Mouse (Mus musculus) retina, postnatal 7 days (tissue): ENCODE measurements around the gene Elavl3.
"Not testable (repeated sequence)": the region's sequence is repeated elsewhere in the genome, so short reads cannot be mapped to it uniquely, and the experiment has no call there.

ENCODE experiments used
- DNase-seq: peaks from one replicate; pipeline ENCODE4 v3.0.0-alpha.2; 2012; ENCODE audit warnings: low read depth, low spot score

Elavl3 gene

GRCm38 (mm10) chr9:22051958-22052254 lies at the start of gene Elavl3:
Elavl3 (minus strand) TSS chr9:22052023.
- no peak for DNase-seq

DNA sequence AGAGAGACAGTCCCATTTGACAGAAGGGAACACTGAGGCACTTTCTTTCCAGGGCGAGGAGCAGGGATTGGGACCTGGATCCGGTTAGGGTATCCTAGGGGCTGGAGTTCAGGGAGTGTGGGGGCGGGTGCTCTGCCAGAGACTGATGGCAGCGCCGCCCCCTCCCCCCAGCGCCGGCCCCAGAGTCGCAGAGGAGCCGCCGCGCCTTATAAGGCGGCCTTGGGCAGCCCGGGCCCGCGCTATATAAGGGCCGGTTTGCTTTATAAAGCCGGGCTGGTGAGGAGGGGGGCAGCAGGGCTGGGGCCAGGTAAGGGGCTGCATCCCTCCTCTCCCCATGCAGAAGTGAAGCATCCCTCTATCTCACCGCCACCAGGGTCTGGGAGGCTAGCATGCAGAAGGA lies 48.1 kb upstream of the Elavl3 start:
- no peak for DNase-seq

DNA sequence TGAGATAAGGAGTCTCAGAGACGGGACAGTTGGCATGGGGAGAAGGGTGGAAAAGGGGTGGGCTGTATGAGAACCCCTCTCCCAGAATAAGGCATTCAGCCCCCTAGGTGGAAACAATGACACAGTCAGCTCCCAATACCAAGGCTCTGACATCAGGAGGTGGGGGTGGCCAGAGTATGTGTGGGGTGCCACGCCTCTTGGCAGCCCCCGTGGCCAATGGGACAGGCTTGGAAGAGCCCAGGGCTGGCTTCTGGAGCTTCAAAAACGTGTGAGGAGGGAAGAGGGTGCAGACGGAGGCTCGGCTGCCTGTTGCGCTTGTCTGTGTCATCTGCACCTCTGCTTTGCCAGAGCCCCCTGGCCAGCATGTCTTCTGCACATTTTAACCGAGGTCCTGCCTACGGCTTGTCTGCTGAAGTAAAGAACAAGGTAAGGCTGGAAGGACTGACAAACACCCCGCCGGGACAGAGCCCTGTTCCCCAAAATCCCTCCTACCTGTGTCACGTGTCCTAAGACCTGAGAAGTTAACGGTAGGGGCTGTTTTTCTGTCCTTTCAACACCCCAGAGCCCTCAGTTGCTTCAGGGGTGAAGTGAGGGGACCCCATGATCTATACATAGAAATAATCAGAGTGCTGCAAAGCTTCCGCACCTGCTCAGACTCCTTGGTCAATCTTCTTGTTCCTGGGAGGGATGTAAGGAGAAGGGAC lies 47.3 kb upstream of the Elavl3 start, which contains the start of gene Cnn1:
Gene Cnn1 (plus strand): TSS at position 224 of the 704 bp plus-strand sequence.
- no peak for DNase-seq

- DNase-seq: peak; percentile 32
These were observed 44.1 kb upstream of the Elavl3 start for GRCm38 (mm10) chr9:22095854-22096307.

- no peak for DNase-seq
These were observed 40.9 kb upstream of the Elavl3 start for GRCm38 (mm10) chr9:22092746-22093145.

- no peak for DNase-seq
These were observed 38.2 kb upstream of the Elavl3 start for GRCm38 (mm10) chr9:22089986-22090385.

GRCm38 (mm10) chr9:22089281-22089680 lies 37.5 kb upstream of the Elavl3 start:
- DNase-seq: no peak

GRCm38 (mm10) chr9:22087034-22087618 lies 35.3 kb upstream of the Elavl3 start:
- no peak for DNase-seq

GRCm38 (mm10) chr9:22086012-22086411 lies 34.2 kb upstream of the Elavl3 start:
- DNase-seq: no peak

DNA sequence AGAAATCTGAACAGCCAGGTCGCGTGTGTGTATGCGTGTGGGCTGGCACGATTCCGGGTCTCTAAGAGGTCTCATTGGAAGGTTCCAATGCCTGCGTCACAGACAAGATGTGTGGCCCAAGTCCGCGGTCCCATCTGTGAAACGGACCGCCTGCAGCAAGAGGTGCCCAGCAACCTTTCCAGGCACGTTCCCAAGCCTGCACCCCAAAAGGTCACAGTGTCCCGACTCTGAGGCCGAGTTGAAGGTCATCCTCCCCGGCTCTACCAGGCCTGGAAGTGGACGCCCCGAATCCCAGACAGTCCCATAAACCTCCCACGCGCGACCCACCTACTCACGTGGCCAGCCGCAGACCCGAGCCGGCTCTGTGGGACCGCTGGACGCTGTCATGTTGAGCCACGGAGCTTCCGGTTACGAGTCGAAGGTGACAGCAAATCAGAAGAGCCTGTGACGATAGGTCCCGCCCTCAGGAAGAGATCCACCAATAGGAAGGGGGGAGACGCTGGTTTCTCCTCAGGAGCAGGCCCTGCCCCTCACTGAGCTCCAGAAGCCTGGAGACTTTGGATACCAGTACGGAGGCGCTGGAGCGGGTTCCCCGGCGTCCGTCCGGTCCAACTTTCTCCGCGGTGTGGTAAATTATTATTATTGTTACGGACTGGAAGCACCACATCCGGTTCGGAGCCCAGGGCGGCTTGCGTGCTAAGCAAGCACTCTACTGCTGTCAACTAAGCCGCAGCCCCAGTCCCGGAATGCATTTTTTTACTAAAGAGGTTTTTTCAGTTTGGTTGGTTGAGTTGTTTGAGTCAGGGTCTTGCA lies 33.4 kb upstream of the Elavl3 start, which contains the start of gene Ecsit:
Gene Ecsit (minus strand): TSS at position 417 of the 813 bp plus-strand sequence.
- peak; percentile 91 for DNase-seq

DNA sequence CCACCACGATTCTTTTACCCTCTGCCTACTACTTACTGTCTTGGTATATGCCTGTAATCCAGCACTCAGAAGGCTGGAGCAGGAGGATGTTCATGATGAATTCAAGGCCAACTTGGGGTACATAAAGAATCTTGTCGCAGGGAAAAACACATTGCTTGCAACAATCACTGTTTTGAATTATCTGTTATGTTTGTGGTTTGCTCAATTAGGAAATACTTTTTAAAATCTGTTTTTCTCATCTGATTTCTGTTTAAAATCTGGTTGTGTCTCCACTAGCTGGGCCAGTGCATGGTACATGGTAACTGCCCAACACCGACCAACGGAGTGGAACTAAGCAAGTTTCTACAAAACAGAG lies 32.8 kb upstream of the Elavl3 start:
- DNase-seq: no peak

DNA sequence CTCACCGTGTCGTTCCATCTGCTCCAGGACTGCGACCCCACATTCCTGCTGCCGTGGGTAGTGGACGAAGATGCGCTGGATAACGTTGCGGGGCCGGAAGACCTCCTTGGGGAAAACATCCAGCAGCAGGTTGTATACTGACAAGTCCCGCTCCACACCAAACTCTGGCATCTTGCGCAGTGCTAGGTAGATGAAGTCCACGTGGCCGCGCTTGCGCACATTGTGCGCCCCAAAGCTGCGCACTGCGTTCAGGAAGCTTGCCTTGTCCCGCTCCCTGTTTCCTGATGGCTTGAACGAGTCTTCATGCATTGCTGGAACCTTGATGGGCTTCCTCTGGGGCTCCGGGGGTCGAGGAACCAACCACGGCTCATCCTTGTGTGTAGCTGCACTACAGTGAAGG lies 24.4 kb upstream of the Elavl3 start:
- DNase-seq: no peak

GRCm38 (mm10) chr9:22075778-22076177 lies 24.0 kb upstream of the Elavl3 start:
- DNase-seq: not testable (repeated sequence)

GRCm38 (mm10) chr9:22072276-22072675 lies 20.5 kb upstream of the Elavl3 start:
- no peak for DNase-seq

DNA sequence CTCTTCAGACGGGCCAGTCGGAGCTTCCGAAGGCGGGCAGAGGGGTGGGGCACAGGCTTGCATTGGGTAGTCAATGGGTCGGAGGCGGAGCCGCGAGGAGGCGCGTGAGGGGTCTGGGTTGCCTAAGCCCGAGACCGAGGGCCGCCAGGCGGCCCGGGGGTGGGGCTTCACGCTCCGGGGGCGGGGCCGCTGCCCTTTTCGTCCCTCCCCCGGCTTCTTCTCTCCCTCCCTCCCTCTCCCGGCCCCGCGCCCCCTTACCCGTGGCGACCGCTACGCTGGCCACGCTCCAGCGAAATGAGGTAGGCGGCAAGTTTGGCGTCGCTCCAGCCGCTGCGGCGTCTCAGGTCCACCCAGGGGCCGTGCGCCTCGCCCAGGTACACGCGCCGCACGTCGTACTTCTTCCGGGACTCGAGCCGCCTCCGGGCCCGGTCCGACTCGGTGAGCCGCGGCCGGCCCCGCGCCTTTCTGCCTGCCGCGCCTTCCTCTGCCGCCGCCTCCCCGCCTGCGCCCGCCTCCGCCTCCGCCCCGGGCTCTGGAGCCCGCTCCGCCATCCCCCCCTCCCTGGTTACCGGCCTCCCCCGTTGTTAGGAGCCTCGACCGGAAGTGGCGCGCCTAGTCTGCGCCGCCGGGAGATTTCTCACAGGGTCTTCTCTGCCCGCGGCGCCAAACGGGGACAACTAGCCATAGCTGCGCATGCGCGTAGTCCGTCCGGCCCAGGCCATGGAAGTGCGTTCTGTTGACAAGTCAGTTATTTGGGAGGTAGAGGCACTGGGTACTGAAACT lies 19.2 kb upstream of the Elavl3 start, which contains the start of the genes Gm49318 and Zfp653:
Gene Gm49318 (minus strand): TSS at position 469 of the 783 bp plus-strand sequence.
Gene Zfp653 (minus strand): TSS at position 586 of the 783 bp plus-strand sequence.
- peak; percentile 96 for DNase-seq

GRCm38 (mm10) chr9:22069881-22070553 lies 18.2 kb upstream of the Elavl3 start:
- DNase-seq: no peak

DNA sequence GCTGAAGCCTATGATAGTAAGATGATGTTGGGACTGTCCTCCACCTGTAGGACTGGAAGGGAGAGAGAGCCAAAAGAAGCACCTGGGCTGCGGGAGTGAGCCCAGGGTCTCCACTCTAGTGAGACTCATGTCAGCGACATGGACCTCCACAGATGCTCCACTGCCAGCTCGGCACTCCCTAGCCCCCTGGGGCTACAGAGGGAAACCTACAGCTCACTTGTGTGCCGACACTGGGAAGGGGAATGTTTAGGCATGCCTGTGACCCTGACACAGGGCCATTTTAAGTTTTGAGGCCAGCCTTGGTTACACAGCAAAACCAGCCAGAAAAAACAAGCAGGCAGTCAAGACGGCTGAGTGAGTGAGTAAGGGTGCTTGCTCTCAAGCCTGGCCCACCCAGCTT lies 15.4 kb upstream of the Elavl3 start:
- no peak for DNase-seq

- no peak for DNase-seq
These were observed 14.6 kb upstream of the Elavl3 start for GRCm38 (mm10) chr9:22066433-22066832.

DNA sequence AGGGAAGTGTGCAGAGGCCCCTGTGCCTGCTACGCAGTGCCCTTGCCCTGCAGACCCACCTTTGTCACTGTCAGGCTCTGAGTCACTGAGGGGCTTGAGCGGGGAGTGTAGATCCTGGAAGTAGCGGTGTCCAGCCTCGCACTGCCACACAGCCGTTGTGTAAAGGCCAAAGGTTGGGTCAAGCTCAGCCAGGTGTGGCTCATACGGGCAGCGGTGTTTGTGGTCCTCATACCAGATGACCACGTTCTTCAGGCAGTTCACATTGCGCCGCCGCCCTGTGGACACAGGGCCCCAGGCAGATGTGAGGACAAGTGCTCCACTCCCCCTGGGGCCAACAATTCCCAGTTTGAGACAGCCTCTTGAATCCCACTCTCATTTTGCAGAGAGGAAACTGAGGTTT lies 13.8 kb upstream of the Elavl3 start:
- no peak for DNase-seq

GRCm38 (mm10) chr9:22064341-22064740 lies 12.5 kb upstream of the Elavl3 start:
- DNase-seq: no peak

DNA sequence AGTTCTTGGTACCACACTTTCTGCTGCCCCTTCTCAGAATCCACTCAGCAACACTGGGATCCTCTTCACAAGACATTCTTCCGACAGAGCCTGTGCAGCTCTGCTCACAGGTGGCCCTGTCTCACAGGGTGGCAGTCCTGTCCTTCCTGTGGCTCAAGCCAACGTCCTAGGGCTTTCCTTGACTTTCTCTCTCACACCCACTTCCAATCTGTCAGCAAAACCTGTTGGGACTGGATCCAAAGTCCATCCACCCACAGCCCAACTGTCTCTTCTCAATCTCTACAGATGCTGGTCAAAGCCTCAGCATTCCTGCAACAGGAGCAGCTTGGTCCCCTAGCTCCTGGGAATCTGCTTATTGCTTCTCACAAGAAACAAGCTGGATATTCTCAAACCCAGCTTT lies 9.5 kb upstream of the Elavl3 start:
- no peak for DNase-seq
